Mouse (Mus musculus): ENCODE measurements around the gene Pramef12.
"Not testable (repeated sequence)": the region's sequence is repeated elsewhere in the genome, so short reads cannot be mapped to it uniquely, and the experiment has no call there.

The Pramef12 gene

GRCm38 (mm10) chr4:144408290-144408689, at the start of gene Pramef12:
Gene Pramef12 (minus strand): TSS chr4:144408464.
- no peak for DNase-seq (ENCODE audit: low read depth)

GRCm38 (mm10) chr4:144453217-144453616, 45.0 kb upstream of the Pramef12 start, which contains the start of gene Gm9944:
Gene Gm9944 (minus strand): TSS chr4:144453317.
- no peak for DNase-seq (ENCODE audit: low read depth)

- no peak for DNase-seq (ENCODE audit: low read depth)
Observed at GRCm38 (mm10) chr4:144448546-144448945, 40.3 kb upstream of the Pramef12 start.

GRCm38 (mm10) chr4:144441582-144441981, 33.3 kb upstream of the Pramef12 start:
- no peak for DNase-seq (ENCODE audit: low read depth)

GRCm38 (mm10) chr4:144441095-144441494, 32.8 kb upstream of the Pramef12 start:
- DNase-seq (ENCODE audit: low read depth): no peak

- DNase-seq (ENCODE audit: low read depth): no peak
Observed at GRCm38 (mm10) chr4:144438672-144439071, 30.4 kb upstream of the Pramef12 start, which contains the start of gene 1700012P22Rik. Gene 1700012P22Rik (minus strand): TSS chr4:144438772.

GRCm38 (mm10) chr4:144433216-144433615, 25.0 kb upstream of the Pramef12 start:
- no peak for DNase-seq (ENCODE audit: low read depth)

- no peak for DNase-seq (ENCODE audit: low read depth)
Observed at GRCm38 (mm10) chr4:144430723-144431122, 22.5 kb upstream of the Pramef12 start.

- no peak for DNase-seq (ENCODE audit: low read depth)
Observed at GRCm38 (mm10) chr4:144428868-144429267, 20.6 kb upstream of the Pramef12 start.

GRCm38 (mm10) chr4:144424590-144424989, 16.3 kb upstream of the Pramef12 start:
- DNase-seq (ENCODE audit: low read depth): no peak

GRCm38 (mm10) chr4:144420644-144421043, 12.4 kb upstream of the Pramef12 start:
- DNase-seq (ENCODE audit: low read depth): no peak

- DNase-seq (ENCODE audit: low read depth): no peak
Observed at GRCm38 (mm10) chr4:144406261-144406660, 2.0 kb downstream of the Pramef12 start.

GRCm38 (mm10) chr4:144404456-144405086, 3.7 kb downstream of the Pramef12 start:
- DNase-seq (ENCODE audit: low read depth): no peak

GRCm38 (mm10) chr4:144402712-144403111, 5.6 kb downstream of the Pramef12 start:
- no peak for DNase-seq (ENCODE audit: low read depth)

GRCm38 (mm10) chr4:144396316-144396715, 11.9 kb downstream of the Pramef12 start:
- DNase-seq (ENCODE audit: low read depth): no peak

GRCm38 (mm10) chr4:144377911-144378310, 30.4 kb downstream of the Pramef12 start, which contains the start of gene Pramef20:
Gene Pramef20 (minus strand): TSS chr4:144377933.
- no peak for DNase-seq (ENCODE audit: low read depth)

GRCm38 (mm10) chr4:144357642-144358041, 50.6 kb downstream of the Pramef12 start, which contains the start of gene Gm13119:
Gene Gm13119 (plus strand): TSS chr4:144357942.
- DNase-seq (ENCODE audit: low read depth): not testable (repeated sequence)

Data from fibroblast of lung, adult 2 months (primary cell).